Mouse (Mus musculus): Measurements from ENCODE around the gene Adam12.
A peak's percentile ranks its signal among the peaks of the same experiment; 100 is the strongest.
"Not testable (repeated sequence)": the region's sequence is repeated elsewhere in the genome, so short reads cannot be mapped to it uniquely, and the experiment has no call there.

The Adam12 gene

GRCm38 (mm10) chr7:133925771-133926170 is 306.2 kb downstream of the Adam12 start:
- DNase-seq = no peak

- no peak for DNase-seq
Measured at GRCm38 (mm10) chr7:133923994-133924393, 308.0 kb downstream of the Adam12 start.

- no peak for DNase-seq
Measured at GRCm38 (mm10) chr7:133921291-133921690, 310.7 kb downstream of the Adam12 start.

GRCm38 (mm10) chr7:133920724-133921123 is 311.2 kb downstream of the Adam12 start:
- no peak for DNase-seq

GRCm38 (mm10) chr7:133919918-133920317 is 312.0 kb downstream of the Adam12 start:
- no peak for DNase-seq

GRCm38 (mm10) chr7:133919306-133919705 is 312.6 kb downstream of the Adam12 start:
- no peak for DNase-seq

- no peak for DNase-seq
Measured at GRCm38 (mm10) chr7:133916230-133916629, 315.7 kb downstream of the Adam12 start.

- DNase-seq = no peak
Measured at GRCm38 (mm10) chr7:133911881-133912280, 320.1 kb downstream of the Adam12 start.

- DNase-seq = peak; percentile 34
Measured at GRCm38 (mm10) chr7:133909833-133910375, 322.0 kb downstream of the Adam12 start.

GRCm38 (mm10) chr7:133908966-133909365 is 323.0 kb downstream of the Adam12 start:
- DNase-seq = no peak

GRCm38 (mm10) chr7:133899391-133899790 is 332.6 kb downstream of the Adam12 start:
- no peak for DNase-seq

GRCm38 (mm10) chr7:133891796-133892195 is 340.1 kb downstream of the Adam12 start:
- no peak for DNase-seq

GRCm38 (mm10) chr7:133891298-133891697 is 340.6 kb downstream of the Adam12 start:
- no peak for DNase-seq

- no peak for DNase-seq
Measured at GRCm38 (mm10) chr7:133889986-133890385, 342.0 kb downstream of the Adam12 start.

- no peak for DNase-seq
Measured at GRCm38 (mm10) chr7:133888926-133889920, 342.7 kb downstream of the Adam12 start.

GRCm38 (mm10) chr7:133884759-133885431 is 347.1 kb downstream of the Adam12 start:
- not testable (repeated sequence) for DNase-seq

GRCm38 (mm10) chr7:133879761-133880160 is 352.2 kb downstream of the Adam12 start:
- no peak for DNase-seq

GRCm38 (mm10) chr7:133876646-133877342 is 355.2 kb downstream of the Adam12 start:
- DNase-seq = no peak

- no peak for DNase-seq
Measured at GRCm38 (mm10) chr7:133876139-133876538, 355.8 kb downstream of the Adam12 start.

- DNase-seq = no peak
Measured at GRCm38 (mm10) chr7:133872701-133873100, 359.2 kb downstream of the Adam12 start.

- DNase-seq = no peak
Measured at GRCm38 (mm10) chr7:133870265-133870664, 361.7 kb downstream of the Adam12 start.

- no peak for DNase-seq
Measured at GRCm38 (mm10) chr7:133863684-133864083, 368.3 kb downstream of the Adam12 start.

- DNase-seq = no peak
Measured at GRCm38 (mm10) chr7:133863151-133863550, 368.8 kb downstream of the Adam12 start.
